Mouse (Mus musculus): ENCODE measurements around the gene Ly6c1.
A peak's percentile ranks its signal among the peaks of the same experiment; 100 is the strongest.
"Not testable (repeated sequence)": the region's sequence is repeated elsewhere in the genome, so short reads cannot be mapped to it uniquely, and the experiment has no call there.

Gene Ly6c1

GRCm38 (mm10) chr15:75048642-75049261 is at the start of gene Ly6c1:
Gene Ly6c1, minus strand, starts transcription at chr15:75048830.
- not testable (repeated sequence) for DNase-seq

GRCm38 (mm10) chr15:75088041-75088440 is 39.4 kb upstream of the Ly6c1 start:
- DNase-seq = peak; percentile 12 to 28

GRCm38 (mm10) chr15:75069965-75070364 is 21.3 kb upstream of the Ly6c1 start:
- no peak for DNase-seq

- peak; percentile 81 to 88 for DNase-seq
Observed at GRCm38 (mm10) chr15:75062030-75062574, 13.5 kb upstream of the Ly6c1 start.

- DNase-seq = peak; percentile 58 to 63
Observed at GRCm38 (mm10) chr15:75060505-75060904, 11.9 kb upstream of the Ly6c1 start.

- no peak for DNase-seq
Observed at GRCm38 (mm10) chr15:75055985-75056384, 7.4 kb upstream of the Ly6c1 start.

- DNase-seq = not testable (repeated sequence)
Observed at GRCm38 (mm10) chr15:75055425-75055824, 6.8 kb upstream of the Ly6c1 start.

- DNase-seq = not testable (repeated sequence)
Observed at GRCm38 (mm10) chr15:75052414-75052813, 3.8 kb upstream of the Ly6c1 start.

- DNase-seq = not testable (repeated sequence)
Observed at GRCm38 (mm10) chr15:75051141-75051540, 2.5 kb upstream of the Ly6c1 start.

GRCm38 (mm10) chr15:75050593-75050992 is 2.0 kb upstream of the Ly6c1 start:
- DNase-seq = not testable (repeated sequence)

- not testable (repeated sequence) for DNase-seq
Observed at GRCm38 (mm10) chr15:75049811-75050210, 1.2 kb upstream of the Ly6c1 start.

GRCm38 (mm10) chr15:75047970-75048320 is 685 bp downstream of the Ly6c1 start:
- not testable (repeated sequence) for DNase-seq

- not testable (repeated sequence) for DNase-seq
Observed at GRCm38 (mm10) chr15:75047313-75047969, 1.2 kb downstream of the Ly6c1 start.

GRCm38 (mm10) chr15:75045501-75045900 is 3.1 kb downstream of the Ly6c1 start:
- not testable (repeated sequence) for DNase-seq

GRCm38 (mm10) chr15:75021020-75021759 is 27.4 kb downstream of the Ly6c1 start:
- DNase-seq = not testable (repeated sequence)

- DNase-seq = peak in 1 of 2 experiments; percentile 37
Observed at GRCm38 (mm10) chr15:75019446-75019845, 29.2 kb downstream of the Ly6c1 start.
